In genomic region chr13:67201656-67202055, GRCm38 (mm10) we compare ENCODE assay signal across 24 mouse cellular contexts. TPM values are rescaled to one million over a fixed set of nuclear protein-coding genes. Genes with fewer than 3 reads are reported as not detected.
DNase-seq lines count a peak whose midpoint lies in the region; ATAC-seq and TF ChIP-seq lines count a peak whose summit lies in the region.
"Had no signal": no experiment of that assay in that cellular context is flagged by ENCODE, and none has a peak within 500 bp of the region (broad histone marks: within the 10 kb centered on the region; RNA-seq: fewer than 3 reads in every experiment).

No protein-coding gene starts in this region.

- WGBS in liver, postnatal 0 days (ENCODE audit: insufficient replicate concordance), result 76% methylated on average over 3 of the region's 3 CpGs

- no peaks in the 10 kb centered on the region for H3K27me3 ChIP-seq in liver, postnatal 0 days (ENCODE audit: insufficient read depth, low read length)
- H3K27me3 ChIP-seq: CH12.LX; embryonic facial prominence, embryonic 12.5 days; forebrain, embryonic 13.5 days; forebrain, embryonic 15.5 days; Patski had no signal

- H3K9me3 ChIP-seq in liver, postnatal 0 days (ENCODE audit: low read length), result no peaks in the 10 kb centered on the region
- H3K9me3 ChIP-seq: embryonic facial prominence, embryonic 10.5 days; embryonic facial prominence, embryonic 12.5 days; forebrain, embryonic 13.5 days; forebrain, embryonic 15.5 days; G1E had no signal

- H3K9ac ChIP-seq in liver, postnatal 0 days (replicated peaks), result no peak overlapping the region
- H3K9ac ChIP-seq: embryonic facial prominence, embryonic 12.5 days; forebrain, embryonic 13.5 days; forebrain, embryonic 15.5 days had no signal

- no peak for ATAC-seq in liver, postnatal 0 days
- ATAC-seq: activated CD4-positive, CD25-positive, alpha-beta regulatory T cell, adult 4 months; CD4-positive, CD25-positive, alpha-beta regulatory T cell, adult 4 months; forebrain, embryonic 13.5 days; forebrain, embryonic 15.5 days; Patski had no signal

- no peak for TF ChIP-seq CTCF in layer of hippocampus, adult 2 months (conservative IDR thresholded peaks at IDR 0.05)
- no peak for TF ChIP-seq CTCF in liver, postnatal 0 days (IDR thresholded peaks at IDR 0.05; ENCODE audit: low read depth)

- H3K4me1 ChIP-seq in liver, postnatal 0 days (ENCODE audit: insufficient read depth), result no peaks in the 10 kb centered on the region
- H3K4me1 ChIP-seq: embryonic facial prominence, embryonic 10.5 days; embryonic facial prominence, embryonic 12.5 days; forebrain, embryonic 13.5 days; forebrain, embryonic 15.5 days had no signal

- no peak overlapping the region for H3K27ac ChIP-seq in layer of hippocampus, adult 2 months
- H3K27ac ChIP-seq in liver, postnatal 0 days (ENCODE audit: low read depth), result no peak overlapping the region
- H3K27ac ChIP-seq: embryonic facial prominence, embryonic 10.5 days; embryonic facial prominence, embryonic 12.5 days; forebrain, embryonic 13.5 days; forebrain, embryonic 15.5 days had no signal

- no peak overlapping the region for H3K4me2 ChIP-seq in liver, postnatal 0 days (ENCODE audit: low read depth, low read length)
- H3K4me2 ChIP-seq: embryonic facial prominence, embryonic 12.5 days; forebrain, embryonic 13.5 days; forebrain, embryonic 15.5 days had no signal

- TF ChIP-seq EP300 in liver, postnatal 0 days (IDR thresholded peaks at IDR 0.05; ENCODE audit: low read depth), result no peak

- H3K4me3 ChIP-seq in layer of hippocampus, adult 2 months, result no peak overlapping the region
- H3K4me3 ChIP-seq in liver, postnatal 0 days (ENCODE audit: low read depth, low read length), result no peak overlapping the region
- H3K4me3 ChIP-seq: embryonic facial prominence, embryonic 10.5 days; embryonic facial prominence, embryonic 12.5 days; forebrain, embryonic 13.5 days; forebrain, embryonic 15.5 days had no signal

- 0 out of 2 replicates have a peak, but pooled peaks cover 3% of the 10 kb centered on the region for H3K36me3 ChIP-seq in liver, postnatal 0 days (replicated peaks; ENCODE audit: insufficient read depth, low read length)
- H3K36me3 ChIP-seq: embryonic facial prominence, embryonic 10.5 days; embryonic facial prominence, embryonic 12.5 days; forebrain, embryonic 15.5 days; G1E had no signal

- peak; percentile 16 for DNase-seq in layer of hippocampus, adult 11-12 months (ENCODE audit: low spot score)
- no peak for DNase-seq in layer of hippocampus, postnatal 25 days (ENCODE audit: extremely low spot score in 1 of 2, low spot score in 1 of 2)
- peak; percentile 26 to 51 for DNase-seq in layer of hippocampus, adult 2 months (ENCODE audit: low spot score in 2 of 2)
- DNase-seq in layer of hippocampus, adult 9-11 months, result peak; percentile 36
- no peak for DNase-seq in liver, postnatal 0 days
- no peak for DNase-seq in thymus, adult 18-20 months
- DNase-seq: adrenal gland, adult 8-10 months; adrenal gland, postnatal 14 days; adrenal gland, postnatal 36 days; B cell, adult 2 months; cerebellum, adult 11-12 months; cerebellum, adult 2 months; cerebellum, adult 9-10 months; cerebellum, postnatal 10 days; cerebellum, postnatal 25 days had no signal

RNA-seq across cellular contexts. Expression of gene Zfp455, which starts 7.3 kb away (rescaled TPM):
- total RNA-seq in layer of hippocampus, postnatal 25 days (2021), result 1 to 10 TPM; 2.8 to 3.2 TPM
- 1 to 10 TPM; 2.0 to 3.0 TPM for total RNA-seq in layer of hippocampus, adult 2 months (2021)
- 0.43 and 0.53 TPM in 2 replicates for polyA plus RNA-seq in liver, postnatal 0 days (2015; fragmentation: Nextera tagmentation; extraction: Ambion mirVana)

RNA-seq across cellular contexts. Expression of gene Rsl1, which starts 28.7 kb away (rescaled TPM):
- total RNA-seq in layer of hippocampus, postnatal 25 days (2021), result 1 to 10 TPM; 6.8 to 7.3 TPM
- 1 to 10 TPM; 4.1 to 6.7 TPM for total RNA-seq in layer of hippocampus, adult 2 months (2021)
- polyA plus RNA-seq in liver, postnatal 0 days (2015; fragmentation: Nextera tagmentation; extraction: Ambion mirVana), result 2.0 and 2.1 TPM in 2 replicates

Comparison
In these comparisons a context has a peak if more than half of its experiments do, and no peak if none do; other contexts are left out.
1. DNase-seq: peak in layer of hippocampus, adult 11-12 months (single experiment), layer of hippocampus, adult 2 months (2 of 2) and layer of hippocampus, adult 9-11 months (single experiment); none in layer of hippocampus, postnatal 25 days (0 of 2), liver, postnatal 0 days (single experiment) and thymus, adult 18-20 months (0 of 2).